Mouse (Mus musculus): Measurements from ENCODE around the gene Rasgrf1.

DNA sequence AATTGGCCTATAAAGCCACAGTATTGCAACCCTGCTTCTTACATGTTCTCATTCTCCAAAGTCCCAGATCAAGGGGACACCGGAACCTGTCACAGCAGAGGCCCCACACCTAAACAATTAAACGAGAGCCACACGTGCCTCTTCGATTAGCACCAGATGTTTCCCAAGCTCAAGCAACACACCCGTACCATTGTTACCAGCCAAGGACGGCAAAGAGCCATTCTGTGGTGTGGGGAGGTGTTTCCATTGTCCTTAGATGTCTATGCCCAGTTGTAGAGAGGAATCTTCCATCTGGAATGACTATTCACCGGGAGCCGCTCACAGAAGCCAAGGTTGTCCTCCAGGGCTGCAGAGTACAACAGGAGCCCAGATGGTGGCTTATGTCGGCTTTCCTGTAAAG is 11.4 kb downstream of the Rasgrf1 start:
- TF ChIP-seq CTCF (conservative IDR thresholded peaks at IDR 0.05; ENCODE audit: low read length) (no peak), NANOG (IDR thresholded peaks at IDR 0.05; ENCODE audit: borderline replicate concordance, low read length) (no peak), POU5F1 (IDR thresholded peaks at IDR 0.05; ENCODE audit: borderline replicate concordance, low read length) (no peak)

Data from E14TG2a.4 (cell line).